Mouse (Mus musculus) MEL (cell line): ENCODE data around the gene Ndufb10.

Experiments
- CTCF ChIP-seq, 3 experiments: IDR thresholded peaks in 2 of 3; conservative IDR thresholded peaks in 1 of 3; 2 replicates each; pipeline ENCODE4 v1.5.1; 2011 to 2012; ENCODE audit warnings: low read length in 3 of 3, low read depth in 2 of 3, mild to moderate bottlenecking in 2 of 3, improper control_type of control experiment in 1 of 3, inconsistent platforms in 1 of 3, mixed read lengths in 1 of 3, moderate library complexity in 1 of 3; ENCODE audit not compliant: control insufficient read depth in 1 of 3, insufficient read depth in 1 of 3, poor library complexity in 1 of 3, severe bottlenecking in 1 of 3
- E2F4 ChIP-seq: IDR thresholded peaks from 2 replicates; pipeline ENCODE4 v1.6.1; 2011; ENCODE audit warnings: low read depth, low read length, improper control_type of control experiment, borderline replicate concordance
- EP300 ChIP-seq, 2 experiments: IDR thresholded peaks; 2 replicates each; pipeline ENCODE4 v1.6.1; 2011; ENCODE audit warnings: improper control_type of control experiment in 2 of 2, low read length in 2 of 2, low read depth in 1 of 2, mild to moderate bottlenecking in 1 of 2
- MAFK ChIP-seq: IDR thresholded peaks from 2 replicates; pipeline ENCODE4 v1.6.1; 2011; ENCODE audit warnings: low read depth, mild to moderate bottlenecking, low read length, improper control_type of control experiment, borderline replicate concordance
- POLR2AphosphoS5 ChIP-seq: IDR thresholded peaks from 2 replicates; pipeline ENCODE4 v1.6.1; 2012; ENCODE audit warnings: low read depth, borderline replicate concordance, mild to moderate bottlenecking, inconsistent platforms, low read length, moderate library complexity, mixed read lengths
- TCF12 ChIP-seq: IDR thresholded peaks from 2 replicates; pipeline ENCODE4 v1.6.1; 2014; ENCODE audit warnings: low read depth, mild to moderate bottlenecking, inconsistent platforms, low read length, improper control_type of control experiment, moderate library complexity
- ZC3H11A ChIP-seq: IDR thresholded peaks from 2 replicates; pipeline ENCODE4 v1.6.1; 2012; ENCODE audit warnings: low read depth, mild to moderate bottlenecking, inconsistent platforms, low read length, improper control_type of control experiment
- ZNF384 ChIP-seq: IDR thresholded peaks from 2 replicates; pipeline ENCODE4 v1.6.1; 2012; ENCODE audit warnings: low read depth, mild to moderate bottlenecking, inconsistent platforms, low read length, improper control_type of control experiment

DNA sequence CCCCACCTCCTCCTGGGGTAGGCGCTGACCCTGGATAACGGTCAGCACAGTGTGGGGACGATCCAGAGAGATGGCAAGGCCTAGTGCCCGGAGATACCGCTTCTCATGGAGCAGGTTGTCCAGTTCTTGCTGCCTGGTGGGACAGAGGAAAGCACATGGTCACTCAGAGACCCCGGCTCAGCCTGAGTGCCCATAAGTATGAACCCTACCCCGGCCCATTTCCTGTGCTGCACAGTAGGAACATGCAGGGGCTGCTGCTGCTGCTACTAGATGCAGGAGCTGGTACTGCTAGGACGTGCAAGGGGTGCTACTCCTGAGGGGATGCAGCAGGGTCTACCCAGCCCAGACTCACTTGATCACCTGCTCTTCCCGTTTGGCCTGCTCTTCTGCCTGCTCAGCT lies 23.0 kb downstream of the Ndufb10 start:
- TF ChIP-seq TCF12 = no peak
- TF ChIP-seq ZNF384 = no peak
- TF ChIP-seq ZC3H11A = no peak
- TF ChIP-seq CTCF (IDR thresholded peaks at IDR 0.05 in 2 of 3, conservative IDR thresholded peaks at IDR 0.05 in 1 of 3; ENCODE audit: control insufficient read depth in 1 of 3, insufficient read depth in 1 of 3, low read depth in 2 of 3, low read length in 3 of 3, poor library complexity in 1 of 3, severe bottlenecking in 1 of 3) = no peak
- TF ChIP-seq E2F4 = no peak
- TF ChIP-seq MAFK = no peak
- TF ChIP-seq POLR2AphosphoS5 = no peak
- no peak for TF ChIP-seq EP300 (IDR thresholded peaks at IDR 0.05; ENCODE audit: low read depth in 1 of 2, low read length in 2 of 2)
